In genomic region chr10:13564364-13565079, GRCm38 (mm10) we compare ENCODE assay signal across 8 mouse cellular contexts. TPM values are rescaled to one million over a fixed set of nuclear protein-coding genes. Genes with fewer than 3 reads are reported as not detected.
DNase-seq lines count a peak whose midpoint lies in the region; ATAC-seq lines count a peak whose summit lies in the region.

No protein-coding gene starts in this region.

- peaks cover 37% of the 10 kb centered on the region for H3K36me3 ChIP-seq in midbrain, embryonic 10.5 days

- H3K4me1 ChIP-seq in midbrain, embryonic 10.5 days = peaks cover 3% of the 10 kb centered on the region; the same call in 1 of the 2 replicates

- peaks cover 32% of the 10 kb centered on the region for H3K27me3 ChIP-seq in midbrain, embryonic 10.5 days (ENCODE audit: low read depth, poor library complexity, severe bottlenecking)

- H3K27ac ChIP-seq in midbrain, embryonic 10.5 days (replicated peaks) = no peak overlapping the region

- peak; percentile 63 for ATAC-seq in inflammation-experienced regulatory T-cells, adult 6 months
- no peak for ATAC-seq in erythroblast, adult 5-6 weeks (replicated peaks; ENCODE audit: low FRiP score, poor library complexity, severe bottlenecking)

- DNase-seq in T-cell, adult 2 months (ENCODE audit: low spot score) = peak; percentile 51
- DNase-seq in cerebellum, postnatal 36 days = peak; percentile 73 to 75
- peak; percentile 14 for DNase-seq in gastrocnemius, postnatal 25 days
- peak; percentile 64 to 72 for DNase-seq in left cerebral cortex, postnatal 36 days (ENCODE audit: low spot score in 2 of 2)
- DNase-seq in midbrain, embryonic 10.5 days (ENCODE audit: low spot score) = peak; percentile 75
- DNase-seq in skeletal muscle tissue, adult 2 months (ENCODE audit: low read depth, low spot score) = peak; percentile 36

- H3K4me3 ChIP-seq in midbrain, embryonic 10.5 days = peak overlapping the region; percentile 33; the same call in 1 of the 2 replicates

- intact Hi-C loops in left cerebral cortex, postnatal 36 days (cut with DNase I) = loop anchor here (5.0 kb wide), 4 partner anchors 298 to 828 kb away; partner anchors contain the start of gene Hivep2

- 28% methylated on average over 24 of the region's 24 CpGs for WGBS in midbrain, embryonic 10.5 days

- H3K9me3 ChIP-seq in midbrain, embryonic 10.5 days (replicated peaks) = no peaks in the 10 kb centered on the region

RNA-seq across cellular contexts. Expression of gene Pex3, which starts 11.6 kb away (rescaled TPM):
- 10 to 100 TPM in 1 of 2 experiments, 1 to 10 TPM in 1; 9.8 to 11.1 TPM for total RNA-seq in gastrocnemius, postnatal 25 days (2021)
- 10 to 100 TPM; 27.1 to 37.3 (median 32.1) TPM for polyA plus RNA-seq in inflammation-experienced regulatory T-cells, adult 6 months (2017; shearing (Covaris generic))
- 10 to 100 TPM; 25.3 to 27.8 TPM for total RNA-seq in left cerebral cortex, postnatal 36 days (2021)
- 18.9 and 19.3 TPM in 2 replicates for polyA plus RNA-seq in midbrain, embryonic 10.5 days (2016; fragmentation: Nextera tagmentation; extraction: Ambion mirVana)
- 10.0 and 11.7 TPM in 2 replicates for total RNA-seq in erythroblast, adult 5-6 weeks (2015; ENCODE audit: low replicate concordance)
- 4.2 and 8.7 TPM in 2 replicates for total RNA-seq in erythroblast, adult 5-6 weeks (2017; ENCODE audit: low replicate concordance)

RNA-seq across cellular contexts. Expression of gene Adat2, which starts 11.8 kb away (rescaled TPM):
- total RNA-seq in gastrocnemius, postnatal 25 days (2021) = 1 to 10 TPM; 2.3 to 2.9 TPM
- 1 to 10 TPM; 3.7 to 4.5 (median 4.4) TPM for polyA plus RNA-seq in inflammation-experienced regulatory T-cells, adult 6 months (2017; shearing (Covaris generic))
- total RNA-seq in left cerebral cortex, postnatal 36 days (2021) = 1 to 10 TPM; 7.9 to 9.8 TPM
- polyA plus RNA-seq in midbrain, embryonic 10.5 days (2016; fragmentation: Nextera tagmentation; extraction: Ambion mirVana) = 4.0 and 4.5 TPM in 2 replicates
- total RNA-seq in erythroblast, adult 5-6 weeks (2015; ENCODE audit: low replicate concordance) = 1.9 TPM in 1 of 2 replicates, not detected in the other
- total RNA-seq in erythroblast, adult 5-6 weeks (2017; ENCODE audit: low replicate concordance) = 0.51 and 2.6 TPM in 2 replicates

Comparison
In these comparisons a context has a peak if more than half of its experiments do, and no peak if none do; other contexts are left out.
1. DNase-seq: peak in every context shown above with its lines; median percentile 75 in midbrain, embryonic 10.5 days; 74 in cerebellum, postnatal 36 days; 68 in left cerebral cortex, postnatal 36 days; 51 in T-cell, adult 2 months; 36 in skeletal muscle tissue, adult 2 months; 14 in gastrocnemius, postnatal 25 days.